Mouse (Mus musculus) olfactory bulb, adult 2 months (tissue): ENCODE results near the gene Shtn1.

ENCODE experiments used
- CTCF ChIP-seq: fragments of 200-500 bp; IDR thresholded peaks from 2 replicates; pipeline ENCODE4 v1.5.1; 2012; ENCODE audit warnings: low read depth, mild to moderate bottlenecking, low read length, moderate library complexity; ENCODE audit not compliant: insufficient read depth
- POLR2A ChIP-seq: fragments of 200-500 bp; IDR thresholded peaks from 2 replicates; pipeline ENCODE4 v1.6.1; 2012; ENCODE audit warnings: mild to moderate bottlenecking, low read depth, low read length, moderate library complexity; ENCODE audit not compliant: insufficient read depth

GRCm38 (mm10) chr19:58952236-58952635 is 123.7 kb downstream of the Shtn1 start:
- no peak for TF ChIP-seq CTCF
- TF ChIP-seq POLR2A = no peak
